Mouse (Mus musculus) gastrocnemius, postnatal 36 days (tissue): ENCODE measurements around the gene Tsku. TPM values are rescaled to one million over a fixed set of nuclear protein-coding genes. Genes with fewer than 3 reads are reported as not detected.

Experiments
- total RNA-seq, 2 experiments: library from RNA; stranded (reverse); gene quantifications; 2 replicates each; pipeline ENCODE4 v1.2.3; 2021

Gene Tsku
- total RNA-seq, 2 experiments from 2014 or later, result 1.1 to 1.5 TPM

Other genes starting within 250 kb of the Tsku start
- 1 to 10 TPM; 2.6 to 3.2 TPM for gene Myo7a, start 241.8 kb downstream of the Tsku start, total RNA-seq
- under 1 TPM in 1 of 2 experiments, not detected in 1; 0.12 TPM for gene Omp, start 215.8 kb downstream of the Tsku start, total RNA-seq
- gene Capn5, start 183.1 kb downstream of the Tsku start, total RNA-seq, result 1 to 10 TPM; 1.7 to 1.9 TPM
- gene B3gnt6, start 161.8 kb downstream of the Tsku start, total RNA-seq, result not detected
- gene Acer3, start 40.1 kb downstream of the Tsku start, total RNA-seq, result 1 to 10 TPM; 4.9 to 5.3 TPM
- gene Gucy2d, start 79.1 kb upstream of the Tsku start, total RNA-seq, result under 1 TPM; 0.26 to 0.37 TPM
- 1 to 10 TPM; 3.7 to 5.8 TPM for gene Lrrc32, start 128.0 kb upstream of the Tsku start, total RNA-seq